Mouse (Mus musculus): ENCODE results near the gene Tfpt. TPM values are rescaled to one million over a fixed set of nuclear protein-coding genes. Genes with fewer than 3 reads are reported as not detected.

Tfpt gene
- polyA plus RNA-seq, 1 experiment = 6.8 TPM

DNA sequence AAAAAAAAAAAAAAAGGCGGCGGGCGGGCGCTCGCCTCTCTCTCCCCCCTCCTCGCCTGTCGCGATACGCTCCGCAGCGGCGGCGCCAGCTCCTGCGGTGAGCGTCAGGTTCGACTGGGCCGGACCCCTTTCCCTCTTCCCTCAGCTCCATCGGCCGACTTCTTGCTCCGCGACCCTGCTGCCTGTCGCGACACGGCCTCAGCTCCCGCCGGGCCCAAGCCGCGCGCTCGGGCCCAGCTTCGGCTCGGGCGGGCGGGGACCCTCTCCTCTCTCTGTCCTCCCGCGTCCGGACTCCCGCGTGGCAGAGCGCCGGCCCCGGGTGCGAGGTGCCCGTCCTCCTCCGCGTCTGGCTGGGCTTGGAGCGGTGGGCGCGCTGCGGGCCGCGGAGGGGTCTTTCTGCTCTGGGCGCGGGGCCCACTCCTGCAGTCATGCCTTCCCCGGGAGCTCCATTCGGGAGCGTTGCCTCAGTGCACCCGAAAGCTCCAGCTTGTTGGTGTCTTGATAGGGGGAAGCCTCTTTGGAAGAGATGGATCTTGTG, 15.8 kb upstream of the Tfpt start:
- H3K4me1 ChIP-seq (ENCODE audit: control insufficient read depth, insufficient read depth, insufficient read length) = peaks cover 12% of the 10 kb centered on the region; the same call in 1 of the 2 replicates
- H3K27ac ChIP-seq (ENCODE audit: insufficient read depth, low read length) = peak overlapping the region; percentile 97
- no peak for TF ChIP-seq CTCF (IDR thresholded peaks at IDR 0.05; ENCODE audit: extremely low read depth, insufficient read depth, insufficient read length, insufficient replicate concordance)
- TF ChIP-seq POLR2A (IDR thresholded peaks at IDR 0.05; ENCODE audit: low read depth, low read length) = no peak
- H3K36me3 ChIP-seq (ENCODE audit: control insufficient read depth, insufficient read depth, low read length) = peaks cover 5% of the 10 kb centered on the region
- DNase-seq (ENCODE audit: low read depth in 1 of 2, low spot score in 2 of 2) = no peak
- WGBS = 1% methylated on average over 53 of the region's 58 CpGs
- H3K27me3 ChIP-seq (ENCODE audit: control insufficient read depth, insufficient read depth, low read length) = no peaks in the 10 kb centered on the region
- H3K4me3 ChIP-seq (ENCODE audit: extremely low read depth, insufficient read depth, insufficient read length) = peak overlapping the region; percentile 99

DNA sequence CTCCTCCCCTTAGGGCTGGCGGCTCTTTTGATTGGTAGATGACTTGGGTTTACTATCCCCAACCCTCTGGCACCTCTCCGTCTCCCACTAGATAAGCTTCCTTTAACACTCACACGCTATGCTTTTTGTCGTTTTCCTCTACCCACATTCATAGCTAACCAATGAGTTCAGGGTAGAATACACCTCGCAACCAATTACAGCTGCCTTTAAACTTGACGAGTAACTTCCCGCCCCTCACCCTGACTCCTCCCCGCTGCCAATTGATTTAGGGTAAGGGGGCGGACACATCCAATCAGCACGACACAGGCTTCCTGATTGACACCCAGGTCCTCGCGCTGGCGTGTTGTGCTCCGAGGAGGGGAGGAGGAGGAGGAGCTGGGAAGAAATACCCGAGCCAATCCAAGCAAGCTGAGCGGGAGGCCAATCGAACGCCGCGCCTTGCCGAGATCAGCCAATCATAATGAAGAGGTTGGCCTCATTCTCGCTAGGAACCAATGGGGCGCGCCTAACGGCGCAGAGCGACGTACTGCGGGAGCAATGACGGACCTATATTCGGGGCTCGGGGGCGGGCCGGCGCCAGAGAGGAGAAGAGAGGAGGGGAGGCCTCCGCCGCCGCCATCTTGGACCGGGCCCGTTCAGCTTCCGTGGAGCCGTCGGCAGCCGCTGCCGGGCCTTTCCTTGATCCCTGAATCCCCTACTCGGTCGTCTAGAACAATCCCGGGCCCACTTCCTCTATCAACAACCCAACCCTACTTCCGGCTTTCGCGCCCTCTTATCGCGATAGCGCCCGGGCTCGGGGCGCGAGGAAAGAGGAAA, 15.2 kb upstream of the Tfpt start, which contains the start of gene Cnot3:
Gene Cnot3 (plus strand): TSS at position 597 of the 816 bp plus-strand sequence.
- TF ChIP-seq CTCF (IDR thresholded peaks at IDR 0.05; ENCODE audit: extremely low read depth, insufficient read depth, insufficient read length, insufficient replicate concordance) = no peak
- peak; percentile 67 for TF ChIP-seq POLR2A (IDR thresholded peaks at IDR 0.05; ENCODE audit: low read depth, low read length)
- peaks cover 12% of the 10 kb centered on the region; the same call in 1 of the 2 replicates for H3K4me1 ChIP-seq (ENCODE audit: control insufficient read depth, insufficient read depth, insufficient read length)
- H3K27ac ChIP-seq (ENCODE audit: insufficient read depth, low read length) = peak within 1 kb of the TSS; percentile 97
- H3K4me3 ChIP-seq (ENCODE audit: extremely low read depth, insufficient read depth, insufficient read length) = peak within 1 kb of the TSS; percentile 99
- peaks cover 7% of the 10 kb centered on the region for H3K36me3 ChIP-seq (ENCODE audit: control insufficient read depth, insufficient read depth, low read length)
- no peaks in the 10 kb centered on the region for H3K27me3 ChIP-seq (ENCODE audit: control insufficient read depth, insufficient read depth, low read length)
- DNase-seq (ENCODE audit: low read depth in 1 of 2, low spot score in 2 of 2) = peak; percentile 95 to 100
- WGBS = under 1% methylated on average over 58 of the region's 58 CpGs

DNA sequence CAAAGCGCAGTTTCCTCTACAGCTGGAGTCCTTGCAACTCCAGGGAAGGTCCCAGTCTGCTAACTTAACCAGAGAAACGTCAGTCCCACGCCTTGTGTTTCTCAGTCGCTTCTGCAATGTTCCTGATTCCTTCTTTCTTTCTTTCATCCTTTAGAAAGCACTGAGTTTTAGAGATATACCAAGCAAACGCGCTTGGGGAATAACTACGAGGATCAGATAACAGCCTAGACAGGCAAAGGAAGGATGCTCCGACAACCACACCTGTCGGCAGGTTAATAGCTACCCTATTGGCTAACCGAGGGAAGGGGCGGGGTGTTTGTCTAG, 14.6 kb upstream of the Tfpt start:
- H3K27ac ChIP-seq (ENCODE audit: insufficient read depth, low read length) = peak overlapping the region; percentile 53
- DNase-seq (ENCODE audit: low read depth in 1 of 2, low spot score in 2 of 2) = peak in 1 of 2 experiments; percentile 91
- WGBS = 1% methylated on average over 11 of the region's 11 CpGs

DNA sequence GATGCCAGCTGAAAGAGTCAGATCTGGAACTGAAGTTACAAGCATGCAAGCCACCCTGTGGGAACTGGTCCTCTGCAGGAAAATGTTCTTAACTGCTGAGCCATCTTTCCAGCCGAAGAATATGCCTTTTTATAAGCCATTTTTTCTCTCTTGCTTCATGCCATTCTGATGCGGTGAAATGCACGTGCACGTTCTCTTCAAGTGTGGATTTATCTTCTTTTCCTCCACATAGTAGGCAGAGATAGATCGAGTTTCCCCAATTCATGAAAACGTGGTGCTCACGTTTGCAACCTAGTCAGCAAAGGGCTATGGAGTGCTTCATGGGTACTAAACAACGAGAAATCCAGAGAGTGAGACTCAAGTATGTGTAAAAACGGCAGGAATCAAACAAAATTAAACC, 14.1 kb upstream of the Tfpt start:
- peaks cover 12% of the 10 kb centered on the region for H3K36me3 ChIP-seq (ENCODE audit: control insufficient read depth, insufficient read depth, low read length)
- H3K4me3 ChIP-seq (ENCODE audit: extremely low read depth, insufficient read depth, insufficient read length) = no peak overlapping the region
- no peak overlapping the region for H3K27ac ChIP-seq (ENCODE audit: insufficient read depth, low read length)
- H3K4me1 ChIP-seq (ENCODE audit: control insufficient read depth, insufficient read depth, insufficient read length) = peaks cover 12% of the 10 kb centered on the region; the same call in 1 of the 2 replicates
- no peak for DNase-seq (ENCODE audit: low read depth in 1 of 2, low spot score in 2 of 2)
- H3K27me3 ChIP-seq (ENCODE audit: control insufficient read depth, insufficient read depth, low read length) = no peaks in the 10 kb centered on the region
- WGBS = 9% methylated on average over 9 of the region's 9 CpGs
- TF ChIP-seq POLR2A (IDR thresholded peaks at IDR 0.05; ENCODE audit: low read depth, low read length) (no peak), CTCF (IDR thresholded peaks at IDR 0.05; ENCODE audit: extremely low read depth, insufficient read depth, insufficient read length, insufficient replicate concordance) (no peak)

More for the DNA sequence above, 14.6 kb upstream of the Tfpt start:
- Histone ChIP-seq H3K36me3 (ENCODE audit: control insufficient read depth, insufficient read depth, low read length) (peaks cover 11% of the 10 kb centered on the region), H3K27me3 (ENCODE audit: control insufficient read depth, insufficient read depth, low read length) (no peaks in the 10 kb centered on the region), H3K4me1 (ENCODE audit: control insufficient read depth, insufficient read depth, insufficient read length) (peaks cover 12% of the 10 kb centered on the region; the same call in 1 of the 2 replicates), H3K4me3 (ENCODE audit: extremely low read depth, insufficient read depth, insufficient read length) (peak overlapping the region; percentile 34; the same call in 1 of the 2 replicates)
- TF ChIP-seq POLR2A (IDR thresholded peaks at IDR 0.05; ENCODE audit: low read depth, low read length) = no peak
- TF ChIP-seq CTCF (IDR thresholded peaks at IDR 0.05; ENCODE audit: extremely low read depth, insufficient read depth, insufficient read length, insufficient replicate concordance) = no peak

DNA sequence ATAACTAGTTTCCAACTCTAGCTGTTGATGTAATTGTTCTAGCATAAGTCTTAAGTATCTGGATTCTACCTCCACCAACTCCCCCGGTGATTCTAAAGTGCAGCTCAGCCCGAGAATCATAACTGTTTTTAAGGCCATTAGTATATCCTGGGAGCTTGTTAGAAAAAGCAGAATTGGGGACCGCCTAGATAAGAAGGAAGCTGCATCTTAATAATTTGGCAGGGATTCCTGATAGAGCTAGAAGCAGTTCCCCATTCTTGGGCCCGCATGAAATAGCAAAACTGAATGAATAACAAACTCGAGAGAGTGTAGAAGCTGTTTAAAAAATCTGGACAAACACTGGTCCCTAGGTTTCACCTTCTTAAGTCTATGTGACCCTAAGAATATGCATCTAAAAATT, 13.7 kb upstream of the Tfpt start:
- Histone ChIP-seq H3K27me3 (ENCODE audit: control insufficient read depth, insufficient read depth, low read length) (no peaks in the 10 kb centered on the region), H3K4me3 (ENCODE audit: extremely low read depth, insufficient read depth, insufficient read length) (no peak overlapping the region), H3K36me3 (ENCODE audit: control insufficient read depth, insufficient read depth, low read length) (peaks cover 17% of the 10 kb centered on the region), H3K4me1 (ENCODE audit: control insufficient read depth, insufficient read depth, insufficient read length) (peaks cover 12% of the 10 kb centered on the region; the same call in 1 of the 2 replicates), H3K27ac (ENCODE audit: insufficient read depth, low read length) (no peak overlapping the region)
- 21% methylated on average over 5 of the region's 5 CpGs for WGBS
- no peak for DNase-seq (ENCODE audit: low read depth in 1 of 2, low spot score in 2 of 2)
- TF ChIP-seq POLR2A (IDR thresholded peaks at IDR 0.05; ENCODE audit: low read depth, low read length) (no peak), CTCF (IDR thresholded peaks at IDR 0.05; ENCODE audit: extremely low read depth, insufficient read depth, insufficient read length, insufficient replicate concordance) (no peak)

DNA sequence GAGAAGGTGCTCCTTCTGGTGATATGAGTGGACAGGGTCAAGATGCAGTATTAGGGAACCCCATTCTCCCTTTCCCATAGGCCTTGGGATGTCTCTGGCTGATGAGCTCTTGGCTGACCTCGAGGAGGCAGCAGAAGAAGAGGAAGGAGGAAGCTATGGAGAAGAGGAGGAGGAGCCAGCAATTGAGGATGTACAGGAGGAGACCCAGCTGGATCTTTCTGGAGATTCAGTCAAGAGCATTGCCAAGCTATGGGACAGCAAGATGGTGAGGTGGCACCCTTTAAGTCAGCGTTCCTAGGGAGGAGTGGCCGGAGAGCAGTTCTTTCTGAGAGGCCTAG, 718 bp upstream of the Tfpt start:
- 47% methylated on average over 3 of the region's 3 CpGs for WGBS
- TF ChIP-seq POLR2A (IDR thresholded peaks at IDR 0.05; ENCODE audit: low read depth, low read length) (no peak), CTCF (IDR thresholded peaks at IDR 0.05; ENCODE audit: extremely low read depth, insufficient read depth, insufficient read length, insufficient replicate concordance) (no peak)
- H3K27me3 ChIP-seq (ENCODE audit: control insufficient read depth, insufficient read depth, low read length) = no peaks in the 10 kb centered on the region
- peaks cover 13% of the 10 kb centered on the region; the same call in 1 of the 2 replicates for H3K4me1 ChIP-seq (ENCODE audit: control insufficient read depth, insufficient read depth, insufficient read length)
- H3K27ac ChIP-seq (ENCODE audit: insufficient read depth, low read length) = no peak overlapping the region
- DNase-seq (ENCODE audit: low read depth in 1 of 2, low spot score in 2 of 2) = no peak
- H3K36me3 ChIP-seq (ENCODE audit: control insufficient read depth, insufficient read depth, low read length) = peaks cover 7% of the 10 kb centered on the region
- peak overlapping the region; percentile 64; the same call in 1 of the 2 replicates for H3K4me3 ChIP-seq (ENCODE audit: extremely low read depth, insufficient read depth, insufficient read length)

All from spleen, adult 2 months (tissue).